Mouse (Mus musculus) midbrain, embryonic 14.5 days (tissue): Measurements from ENCODE around the gene Gm5426. TPM values are rescaled to one million over a fixed set of nuclear protein-coding genes. Genes with fewer than 3 reads are reported as not detected.
A peak's percentile ranks its signal among the peaks of the same experiment; 100 is the strongest.

Experiments
- ATAC-seq: fragments of 200-750 bp; cut with Nextera tagmentation; 2 replicates; pipeline ENCODE4 v1.8.0; 2017; ENCODE audit warnings: moderate number of reproducible peaks, moderate library complexity; ENCODE audit not compliant: low FRiP score, low TSS enrichment
- DNase-seq: peaks from one replicate; pipeline ENCODE4 v3.0.0-alpha.2; 2015
- H3K27ac ChIP-seq: fragments of 300-500 bp; sonication (generic); replicated peaks from 2 replicates; pipeline ENCODE4 v1.5.1; 2014; ENCODE audit warnings: mild to moderate bottlenecking, low read depth, low read length, moderate library complexity
- H3K27me3 ChIP-seq: fragments of 300-500 bp; sonication (generic); 2 replicates; pipeline ENCODE4 v1.6.1; 2014; ENCODE audit warnings: low read length, control low read depth, mixed read lengths; ENCODE audit not compliant: control insufficient read depth, insufficient read depth
- H3K36me3 ChIP-seq: fragments of 300-500 bp; sonication (generic); 2 replicates; pipeline ENCODE4 v1.6.1; 2014; ENCODE audit warnings: low read length, control low read depth; ENCODE audit not compliant: control insufficient read depth, insufficient read depth
- H3K4me1 ChIP-seq: fragments of 300-500 bp; sonication (generic); 2 replicates; pipeline ENCODE4 v1.6.1; 2014; ENCODE audit warnings: mild to moderate bottlenecking, antibody characterized with exemption, low read length, control low read depth; ENCODE audit not compliant: control insufficient read depth, insufficient read depth
- H3K4me2 ChIP-seq: fragments of 300-500 bp; sonication (generic); 2 replicates; pipeline ENCODE4 v1.6.1; 2014; ENCODE audit warnings: mild to moderate bottlenecking, low read length, moderate library complexity
- H3K4me3 ChIP-seq: fragments of 300-500 bp; sonication (generic); replicated peaks from 2 replicates; pipeline ENCODE4 v1.5.1; 2014; ENCODE audit warnings: low read depth, low read length
- H3K9ac ChIP-seq: fragments of 300-500 bp; sonication (generic); replicated peaks from 2 replicates; pipeline ENCODE4 v1.6.1; 2014; ENCODE audit warnings: mild to moderate bottlenecking, low read length, moderate library complexity
- H3K9me3 ChIP-seq: fragments of 300-500 bp; sonication (generic); 2 replicates; pipeline ENCODE4 v1.6.1; 2016; ENCODE audit warnings: low read length, control low read depth, mixed read lengths; ENCODE audit not compliant: control insufficient read depth
- WGBS: fragments of 180-500 bp; shearing (Covaris S2); extraction: QIAGEN DNeasy Blood & Tissue Kit; methylation state at CpG from one replicate; pipeline ENCODE4 v1.1.7; 2014; 5-methylcytosine and 5-hydroxymethylcytosine counted together
- polyA plus RNA-seq: library from polyadenylated mRNA; unstranded; fragments of >200 nt; fragmentation: Nextera tagmentation; extraction: Ambion mirVana; gene quantifications from 2 replicates; pipeline ENCODE4 v1.2.1, GENCODE M21; 2014

Gm5426 gene
- polyA plus RNA-seq, 1 experiment from 2014 or later: not detected

DNA sequence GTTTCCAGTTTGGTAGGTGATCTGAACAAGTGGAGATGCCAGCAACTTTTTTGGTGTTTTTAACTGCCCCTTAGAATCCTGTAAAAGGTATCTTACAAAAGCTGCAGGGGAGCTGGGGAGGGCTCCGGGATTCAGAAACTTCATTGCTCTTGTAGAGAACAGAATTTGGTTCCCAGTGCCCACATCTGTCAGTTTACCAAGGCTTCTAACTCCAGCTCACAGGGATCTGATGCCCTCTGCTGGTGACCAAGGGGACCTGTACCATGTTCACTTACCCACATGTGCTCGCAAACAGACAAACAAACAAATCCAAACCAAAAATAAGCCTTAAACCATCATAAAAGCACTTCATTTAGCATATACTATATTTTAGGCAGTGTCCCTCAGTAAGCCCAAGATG lies 31.3 kb upstream of the Gm5426 start:
- no peak for DNase-seq
- no peaks in the 10 kb centered on the region for H3K9me3 ChIP-seq
- no peaks in the 10 kb centered on the region for H3K36me3 ChIP-seq
- H3K4me1 ChIP-seq: no peaks in the 10 kb centered on the region
- H3K9ac ChIP-seq: no peak overlapping the region
- no peaks in the 10 kb centered on the region for H3K27me3 ChIP-seq
- 93% methylated on average over 2 of the region's 2 CpGs for WGBS
- no peak for ATAC-seq
- no peak overlapping the region for H3K27ac ChIP-seq
- H3K4me2 ChIP-seq: no peak overlapping the region
- no peak overlapping the region for H3K4me3 ChIP-seq

DNA sequence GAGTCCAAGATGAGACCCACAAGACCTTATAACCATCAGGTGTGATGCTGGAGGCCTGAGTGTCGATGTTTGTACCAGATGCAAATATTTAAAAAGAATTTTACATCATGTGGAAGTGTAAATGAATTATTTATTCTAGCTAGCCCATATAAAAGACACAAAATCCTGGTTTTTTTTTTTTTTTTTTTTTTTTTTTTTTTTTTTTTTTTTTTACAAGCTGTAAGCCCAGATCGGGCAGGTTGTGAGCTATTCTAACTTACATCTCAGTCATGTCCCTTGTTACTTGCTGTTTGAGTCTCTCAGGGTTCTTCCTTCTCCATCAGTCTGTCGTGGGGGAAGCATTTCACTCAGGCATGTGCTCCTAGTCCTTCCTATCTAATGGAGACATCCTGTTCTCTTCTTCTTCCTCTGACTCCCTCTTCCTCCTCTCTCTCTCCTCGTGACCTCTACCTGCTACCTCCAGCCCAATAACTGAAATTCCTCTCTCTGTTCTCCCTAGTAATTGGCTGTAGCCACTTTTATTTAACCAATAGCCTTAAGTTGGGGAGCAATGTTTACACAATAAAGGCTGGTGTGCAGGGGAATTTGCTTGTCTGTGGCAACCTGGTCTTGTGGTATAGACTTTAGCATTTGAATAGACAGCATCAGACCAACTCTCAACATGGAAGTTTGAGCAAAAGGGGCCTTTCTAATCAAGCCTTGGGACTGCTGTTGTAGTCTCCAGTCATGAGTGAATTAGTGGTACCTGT lies 29.3 kb upstream of the Gm5426 start:
- Histone ChIP-seq H3K4me2 (no peak overlapping the region), H3K27me3 (no peaks in the 10 kb centered on the region), H3K36me3 (no peaks in the 10 kb centered on the region), H3K9me3 (no peaks in the 10 kb centered on the region), H3K4me1 (no peaks in the 10 kb centered on the region), H3K27ac (no peak overlapping the region), H3K4me3 (no peak overlapping the region), H3K9ac (no peak overlapping the region)
- ATAC-seq (no peak), DNase-seq (no peak)
- WGBS: 70% methylated on average over 4 of the region's 4 CpGs

DNA sequence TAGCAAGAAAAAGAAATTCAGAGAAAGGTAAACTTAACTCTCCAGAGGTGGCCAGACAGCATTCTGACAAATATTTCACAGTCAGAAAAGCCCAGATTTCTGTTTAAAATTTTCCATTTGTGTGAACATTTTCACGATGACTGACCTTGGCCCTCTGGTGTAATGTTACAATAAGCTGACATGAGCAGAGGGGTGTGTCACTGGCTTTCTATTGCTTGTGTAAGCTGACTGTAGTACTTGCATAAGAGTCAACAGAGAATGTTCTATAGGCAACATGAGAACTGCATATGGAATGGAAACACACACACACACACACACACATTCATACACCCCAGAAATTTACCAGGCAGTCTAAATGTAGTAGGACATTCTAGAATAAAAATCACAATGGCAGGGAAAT lies 28.6 kb upstream of the Gm5426 start:
- Histone ChIP-seq H3K4me2 (no peak overlapping the region), H3K9ac (no peak overlapping the region), H3K27ac (no peak overlapping the region), H3K36me3 (no peaks in the 10 kb centered on the region), H3K4me3 (no peak overlapping the region), H3K27me3 (no peaks in the 10 kb centered on the region), H3K9me3 (no peaks in the 10 kb centered on the region), H3K4me1 (no peaks in the 10 kb centered on the region)
- no peak for ATAC-seq
- no peak for DNase-seq
- 91% methylated on average over 1 of the region's 1 CpGs for WGBS

DNA sequence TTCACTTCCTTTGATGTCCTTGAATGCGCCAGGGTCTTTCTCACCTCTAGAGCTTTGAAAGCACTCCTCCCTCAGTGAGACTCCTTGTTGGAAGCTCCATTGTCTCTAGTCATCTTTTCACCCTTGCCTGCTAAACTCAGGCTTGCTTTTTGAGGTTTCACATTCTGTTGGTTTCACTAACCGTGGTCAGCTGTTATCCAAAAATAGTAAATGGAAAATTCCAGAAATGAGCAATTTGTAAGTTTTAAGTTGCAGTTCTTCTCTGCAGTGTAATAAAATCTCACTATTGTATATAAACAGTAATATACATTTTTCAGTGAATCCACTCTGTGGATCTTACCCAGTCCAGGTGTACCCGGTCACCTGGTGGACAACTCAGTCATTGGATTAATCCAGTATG lies 21.1 kb upstream of the Gm5426 start:
- H3K9me3 ChIP-seq: no peaks in the 10 kb centered on the region
- no peaks in the 10 kb centered on the region for H3K27me3 ChIP-seq
- no peaks in the 10 kb centered on the region for H3K36me3 ChIP-seq
- no peak overlapping the region for H3K4me3 ChIP-seq
- WGBS: 94% methylated on average over 3 of the region's 3 CpGs
- ATAC-seq (no peak), DNase-seq (no peak)
- H3K4me2 ChIP-seq: no peak overlapping the region
- H3K4me1 ChIP-seq: no peaks in the 10 kb centered on the region
- H3K9ac ChIP-seq: no peak overlapping the region
- H3K27ac ChIP-seq: no peak overlapping the region

DNA sequence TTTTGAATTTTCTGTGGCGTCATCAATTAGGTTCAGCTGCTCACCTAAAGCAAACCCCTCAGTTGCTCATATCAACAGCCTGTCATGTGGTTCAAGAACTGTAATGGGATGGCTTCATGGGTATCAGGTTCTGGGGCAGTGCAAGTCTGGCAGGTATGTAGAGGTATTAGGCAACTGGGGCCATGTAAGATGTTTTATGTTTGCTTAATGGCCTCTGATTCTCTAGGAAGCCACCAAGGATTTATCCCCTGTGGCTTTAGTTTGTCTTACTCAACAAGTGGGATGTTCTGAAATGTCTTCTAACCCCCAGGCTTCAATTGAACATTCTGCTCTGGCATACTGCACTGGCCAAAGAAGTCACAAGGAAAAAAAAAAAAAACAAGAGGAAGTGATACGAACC lies 15.6 kb upstream of the Gm5426 start:
- 92% methylated on average over 2 of the region's 2 CpGs for WGBS
- no peak overlapping the region for H3K9ac ChIP-seq
- no peak overlapping the region for H3K4me2 ChIP-seq
- H3K36me3 ChIP-seq: no peaks in the 10 kb centered on the region
- ATAC-seq: no peak
- no peaks in the 10 kb centered on the region for H3K9me3 ChIP-seq
- DNase-seq: no peak
- H3K27me3 ChIP-seq: no peaks in the 10 kb centered on the region
- H3K27ac ChIP-seq: no peak overlapping the region
- H3K4me3 ChIP-seq: no peak overlapping the region
- H3K4me1 ChIP-seq: no peaks in the 10 kb centered on the region

DNA sequence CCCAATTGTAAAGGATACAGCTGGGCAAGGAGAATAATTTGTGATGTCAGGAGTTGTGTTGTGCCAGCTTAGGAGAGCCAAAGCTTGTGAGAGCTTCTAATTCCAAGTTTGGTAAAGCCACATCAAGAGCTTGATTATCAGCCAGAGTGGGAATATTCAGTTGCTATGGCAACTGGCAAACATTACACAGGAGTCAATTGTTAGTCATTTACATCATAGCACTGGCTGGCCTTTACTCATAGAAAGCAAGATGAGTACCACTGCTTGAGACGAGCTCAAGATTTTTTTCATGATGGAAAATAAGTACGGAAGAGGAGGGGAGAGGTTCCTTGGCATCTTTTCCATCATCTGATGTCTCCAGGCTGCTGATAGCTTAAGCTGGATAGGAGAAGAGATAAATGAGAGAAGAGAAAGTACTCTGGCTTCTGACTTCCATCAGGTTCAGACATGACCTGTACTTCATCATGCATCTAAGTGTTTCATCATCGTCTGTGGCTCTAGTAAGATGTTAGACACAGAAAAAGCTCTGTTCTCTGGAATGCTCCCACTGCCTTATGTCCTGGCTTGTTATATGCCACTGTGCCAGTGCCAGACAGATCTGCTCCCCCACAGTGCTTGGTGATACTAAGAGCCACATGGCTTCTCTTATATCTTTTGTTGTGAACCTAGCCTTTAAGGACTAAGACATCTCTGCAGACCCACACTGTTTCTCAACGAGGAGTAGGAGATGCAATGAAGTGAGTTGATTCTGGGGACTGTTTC lies 15.0 kb upstream of the Gm5426 start:
- Histone ChIP-seq H3K9me3 (no peaks in the 10 kb centered on the region), H3K4me2 (no peak overlapping the region), H3K27me3 (no peaks in the 10 kb centered on the region), H3K36me3 (no peaks in the 10 kb centered on the region), H3K9ac (no peak overlapping the region), H3K4me1 (no peaks in the 10 kb centered on the region), H3K4me3 (no peak overlapping the region), H3K27ac (no peak overlapping the region)
- peak; percentile 35 for DNase-seq
- 77% methylated on average over 4 of the region's 4 CpGs for WGBS
- no peak for ATAC-seq

DNA sequence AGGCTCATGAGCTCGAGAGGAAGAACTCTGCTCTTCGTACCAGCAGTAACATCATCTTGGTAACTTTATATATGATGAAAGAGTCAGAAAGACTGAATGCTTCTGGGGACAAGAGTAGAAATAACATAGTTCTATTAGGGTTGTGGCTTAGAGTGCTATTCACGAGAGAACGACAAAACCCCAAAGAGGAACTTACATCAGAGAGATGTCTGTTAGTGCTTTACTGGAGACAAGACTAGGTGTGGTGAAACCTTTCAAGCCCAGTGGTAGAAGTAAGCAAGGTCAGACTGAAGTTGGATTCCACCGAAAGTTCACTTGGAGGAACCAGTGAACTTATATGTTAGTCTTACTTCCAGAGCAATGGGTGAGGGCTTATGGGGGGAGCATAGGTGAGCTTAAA lies 12.5 kb upstream of the Gm5426 start:
- no peak overlapping the region for H3K4me3 ChIP-seq
- DNase-seq: no peak
- no peak overlapping the region for H3K9ac ChIP-seq
- H3K9me3 ChIP-seq: no peaks in the 10 kb centered on the region
- H3K36me3 ChIP-seq: no peaks in the 10 kb centered on the region
- ATAC-seq: no peak
- H3K27ac ChIP-seq: no peak overlapping the region
- no peaks in the 10 kb centered on the region for H3K27me3 ChIP-seq
- H3K4me1 ChIP-seq: no peaks in the 10 kb centered on the region
- 91% methylated on average over 5 of the region's 5 CpGs for WGBS
- H3K4me2 ChIP-seq: no peak overlapping the region

DNA sequence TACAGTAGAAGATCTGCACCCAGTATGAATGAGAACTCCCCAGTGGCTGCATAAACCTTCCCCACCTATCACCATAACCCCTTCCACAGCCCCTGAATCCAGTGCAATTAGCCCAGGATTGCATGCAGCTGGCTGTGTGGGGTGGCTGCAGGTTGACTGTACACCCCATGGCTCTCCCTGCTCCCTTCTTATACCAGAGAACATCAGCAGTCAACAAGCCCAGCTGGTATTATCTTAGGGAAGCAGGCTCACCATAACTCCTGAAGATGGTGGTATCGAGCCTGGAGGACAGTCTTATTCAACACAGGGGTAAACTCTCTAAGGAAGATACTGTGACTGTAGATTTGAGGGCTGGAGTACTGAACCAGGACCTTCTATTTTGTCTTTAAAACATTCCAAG lies 12.1 kb upstream of the Gm5426 start:
- 90% methylated on average over 1 of the region's 1 CpGs for WGBS
- Histone ChIP-seq H3K27ac (no peak overlapping the region), H3K9me3 (no peaks in the 10 kb centered on the region), H3K27me3 (no peaks in the 10 kb centered on the region), H3K4me2 (no peak overlapping the region), H3K9ac (no peak overlapping the region), H3K36me3 (no peaks in the 10 kb centered on the region), H3K4me1 (no peaks in the 10 kb centered on the region), H3K4me3 (no peak overlapping the region)
- no peak for ATAC-seq
- DNase-seq: no peak
